ENCODE assay signal across 25 mouse cellular contexts in the genomic region with DNA sequence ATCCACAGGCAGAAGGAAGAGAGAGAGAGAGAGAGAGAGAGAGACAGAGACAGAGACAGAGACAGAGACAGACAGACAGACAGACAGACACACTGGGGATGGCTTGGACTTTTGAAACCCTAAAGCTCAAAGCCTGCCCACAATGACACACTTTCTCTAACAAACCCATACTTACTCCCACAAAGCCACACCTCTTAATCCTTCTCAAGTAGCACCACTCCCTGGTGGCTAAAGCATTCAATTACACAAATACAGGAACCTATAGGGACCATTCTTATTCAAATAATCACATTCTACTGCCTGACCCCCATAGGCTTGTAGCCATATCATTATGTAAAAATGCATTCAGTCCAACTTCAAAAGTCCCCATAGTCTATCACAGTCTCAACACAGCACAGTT. TPM values are rescaled to one million over a fixed set of nuclear protein-coding genes. Genes with fewer than 3 reads are reported as not detected.
DNase-seq lines count a peak whose midpoint lies in the region; ATAC-seq and TF ChIP-seq lines count a peak whose summit lies in the region.
"Had no signal": no experiment of that assay in that cellular context is flagged by ENCODE, and none has a peak within 500 bp of the region (broad histone marks: within the 10 kb centered on the region; RNA-seq: fewer than 3 reads in every experiment).

No protein-coding gene starts in this region.

- H3K36me3 ChIP-seq in heart, embryonic 11.5 days (ENCODE audit: control insufficient read depth, insufficient read depth, low read length), result no peaks in the 10 kb centered on the region
- no peaks in the 10 kb centered on the region for H3K36me3 ChIP-seq in ES-Bruce4 (ENCODE audit: control insufficient read depth, insufficient read depth, low read length, poor library complexity, severe bottlenecking)
- H3K36me3 ChIP-seq: embryonic facial prominence, embryonic 10.5 days; embryonic facial prominence, embryonic 12.5 days; forebrain, embryonic 15.5 days; G1E had no signal

- H3K27ac ChIP-seq in heart, embryonic 11.5 days (ENCODE audit: low read depth, low read length), result no peak overlapping the region
- peak overlapping the region; percentile 44; the same call in 1 of the 2 replicates for H3K27ac ChIP-seq in ES-Bruce4 (ENCODE audit: insufficient read depth, low read length)
- H3K27ac ChIP-seq: embryonic facial prominence, embryonic 10.5 days; embryonic facial prominence, embryonic 12.5 days; forebrain, embryonic 13.5 days; forebrain, embryonic 15.5 days had no signal

- no peak overlapping the region for H3K9ac ChIP-seq in heart, embryonic 11.5 days (ENCODE audit: low read depth, low read length)
- H3K9ac ChIP-seq in ES-Bruce4 (ENCODE audit: low read depth, poor library complexity, severe bottlenecking), result no peak overlapping the region
- H3K9ac ChIP-seq: embryonic facial prominence, embryonic 12.5 days; forebrain, embryonic 13.5 days; forebrain, embryonic 15.5 days; forebrain, postnatal 0 days had no signal

- H3K9me3 ChIP-seq in heart, embryonic 11.5 days (replicated peaks; ENCODE audit: control insufficient read depth, low read length), result no peaks in the 10 kb centered on the region
- peaks cover 21% of the 10 kb centered on the region for H3K9me3 ChIP-seq in ES-Bruce4 (replicated peaks; ENCODE audit: control insufficient read depth, insufficient read depth, low read length, poor library complexity, severe bottlenecking)
- H3K9me3 ChIP-seq: embryonic facial prominence, embryonic 10.5 days; embryonic facial prominence, embryonic 12.5 days; forebrain, embryonic 13.5 days; forebrain, embryonic 15.5 days had no signal

- ATAC-seq in heart, embryonic 11.5 days (replicated peaks; ENCODE audit: insufficient number of reproducible peaks, low FRiP score, low TSS enrichment), result no peak
- ATAC-seq: activated CD4-positive, CD25-positive, alpha-beta regulatory T cell, adult 4 months; CD4-positive, CD25-positive, alpha-beta regulatory T cell, adult 4 months; forebrain, embryonic 13.5 days; forebrain, embryonic 15.5 days; forebrain, postnatal 0 days; Patski had no signal

- H3K4me3 ChIP-seq in heart, embryonic 11.5 days (ENCODE audit: low read depth, low read length), result no peak overlapping the region
- no peak overlapping the region for H3K4me3 ChIP-seq in ES-Bruce4 (ENCODE audit: low read depth, low read length)
- H3K4me3 ChIP-seq: embryonic facial prominence, embryonic 10.5 days; embryonic facial prominence, embryonic 12.5 days; forebrain, embryonic 13.5 days; forebrain, embryonic 15.5 days had no signal

- DNase-seq in heart, adult 11 months, result peak; percentile 60
- DNase-seq in R1 (ENCODE audit: low read depth, low spot score), result peak; percentile 75
- DNase-seq in kidney, postnatal 10 days, result no peak
- no peak for DNase-seq in left cerebral cortex, postnatal 36 days (ENCODE audit: low spot score in 2 of 2)
- DNase-seq: adrenal gland, adult 8-10 months; adrenal gland, postnatal 14 days; adrenal gland, postnatal 36 days; B cell, adult 2 months; cerebellum, adult 11-12 months; cerebellum, adult 2 months; cerebellum, adult 9-10 months; cerebellum, postnatal 10 days; cerebellum, postnatal 25 days; forebrain, postnatal 0 days had no signal

- TF ChIP-seq POLR2A in ES-Bruce4 (IDR thresholded peaks at IDR 0.05; ENCODE audit: insufficient read depth, low read length), result no peak

- no peak overlapping the region for H3K4me2 ChIP-seq in heart, embryonic 11.5 days
- H3K4me2 ChIP-seq: embryonic facial prominence, embryonic 12.5 days; forebrain, embryonic 13.5 days; forebrain, embryonic 15.5 days had no signal

- no peak for TF ChIP-seq CTCF in ES-Bruce4 (IDR thresholded peaks at IDR 0.05; ENCODE audit: low read depth, low read length)

- no peak for TF ChIP-seq EP300 in ES-Bruce4 (IDR thresholded peaks at IDR 0.05; ENCODE audit: insufficient read depth, low read depth, low read length)

- intact Hi-C loops in left cerebral cortex, postnatal 36 days (cut with DNase I), result no loop called here

- H3K27me3 ChIP-seq in heart, embryonic 11.5 days (ENCODE audit: control insufficient read depth, insufficient read depth, low read length), result no peaks in the 10 kb centered on the region
- H3K27me3 ChIP-seq in ES-Bruce4 (ENCODE audit: control insufficient read depth, insufficient read depth, low read length, poor library complexity, severe bottlenecking), result no peaks in the 10 kb centered on the region
- H3K27me3 ChIP-seq: embryonic facial prominence, embryonic 12.5 days; forebrain, embryonic 13.5 days; forebrain, embryonic 15.5 days; Patski had no signal

- no peaks in the 10 kb centered on the region for H3K4me1 ChIP-seq in heart, embryonic 11.5 days (ENCODE audit: control insufficient read depth, insufficient read depth, low read length)
- H3K4me1 ChIP-seq in ES-Bruce4 (ENCODE audit: control insufficient read depth, insufficient read depth, low read length), result peaks cover 7% of the 10 kb centered on the region
- H3K4me1 ChIP-seq: embryonic facial prominence, embryonic 12.5 days; forebrain, embryonic 13.5 days; forebrain, embryonic 15.5 days had no signal

RNA-seq across cellular contexts. Expression of a gene that starts 11.2 kb away (rescaled TPM):
- 25.9 and 27.8 TPM in 2 replicates for polyA plus RNA-seq in heart, embryonic 11.5 days (2014; fragmentation: Nextera tagmentation; extraction: Ambion mirVana)
- 46.4 and 50.9 TPM in 2 replicates for polyA plus RNA-seq in ES-Bruce4 (2011; ENCODE audit: insufficient read depth, insufficient read length, low read depth, missing spikeins)
- 100 to 1,000 TPM; 124 to 125 TPM for total RNA-seq in left cerebral cortex, postnatal 36 days (2021)

RNA-seq across cellular contexts. Expression of a gene that starts 21.0 kb away (rescaled TPM):
- polyA plus RNA-seq in heart, embryonic 11.5 days (2014; fragmentation: Nextera tagmentation; extraction: Ambion mirVana), result 0.27 TPM in 1 of 2 replicates, not detected in the other
- not detected in 2 replicates for polyA plus RNA-seq in ES-Bruce4 (2011; ENCODE audit: insufficient read depth, insufficient read length, low read depth, missing spikeins)
- not detected for total RNA-seq in left cerebral cortex, postnatal 36 days (2021)
- total RNA-seq: forebrain, postnatal 0 days; G1E had no signal
- polyA plus RNA-seq: embryonic facial prominence, embryonic 10.5 days; embryonic facial prominence, embryonic 12.5 days; forebrain, embryonic 11.5 days; forebrain, embryonic 13.5 days; forebrain, embryonic 15.5 days; forebrain, postnatal 0 days; G1E had no signal

Comparison
In these comparisons a context has a peak if more than half of its experiments do, and no peak if none do; other contexts are left out.
1. DNase-seq: peak in heart, adult 11 months (single experiment) and R1 (single experiment); none in kidney, postnatal 10 days (single experiment) and left cerebral cortex, postnatal 36 days (0 of 2).